Mouse (Mus musculus) stomach, postnatal 0 days (tissue): ENCODE results near the gene Fbxw7. TPM values are rescaled to one million over a fixed set of nuclear protein-coding genes. Genes with fewer than 3 reads are reported as not detected.

Experiments
- ATAC-seq: fragments of 200-750 bp; cut with Nextera tagmentation; 2 replicates; pipeline ENCODE4 v1.8.0; 2017; ENCODE audit not compliant: low FRiP score, low TSS enrichment
- DNase-seq: peaks from one replicate; pipeline ENCODE4 v3.0.0-alpha.2; 2016; ENCODE audit warnings: low spot score
- H3K27ac ChIP-seq: fragments of 300-500 bp; sonication (generic); replicated peaks from 2 replicates; pipeline ENCODE4 v1.5.1; 2014; ENCODE audit warnings: mild to moderate bottlenecking, control low read depth
- H3K27me3 ChIP-seq: fragments of 300-500 bp; sonication (generic); 2 replicates; pipeline ENCODE4 v1.6.1; 2014; ENCODE audit warnings: low read length; ENCODE audit not compliant: control insufficient read depth, insufficient read depth
- H3K36me3 ChIP-seq: fragments of 300-500 bp; sonication (generic); 2 replicates; pipeline ENCODE4 v1.6.1; 2014; ENCODE audit warnings: low read length, mixed read lengths; ENCODE audit not compliant: control insufficient read depth, insufficient read depth
- H3K4me1 ChIP-seq: fragments of 300-500 bp; sonication (generic); replicated peaks from 2 replicates; pipeline ENCODE4 v1.6.1; 2014; ENCODE audit warnings: antibody characterized with exemption; ENCODE audit not compliant: control insufficient read depth, insufficient read depth
- H3K4me2 ChIP-seq: fragments of 300-500 bp; sonication (generic); replicated peaks from 2 replicates; pipeline ENCODE4 v1.6.1; 2014; ENCODE audit warnings: low read depth, mild to moderate bottlenecking, control low read depth, moderate library complexity
- H3K4me3 ChIP-seq: fragments of 300-500 bp; sonication (generic); 2 replicates; pipeline ENCODE4 v1.5.1; 2014; ENCODE audit warnings: low read depth, low read length, control low read depth
- H3K9ac ChIP-seq: fragments of 300-500 bp; sonication (generic); 2 replicates; pipeline ENCODE4 v1.6.1; 2014; ENCODE audit warnings: mild to moderate bottlenecking, low read length, control low read depth, mixed read lengths
- H3K9me3 ChIP-seq: fragments of 300-500 bp; sonication (generic); 2 replicates; pipeline ENCODE4 v1.6.1; 2016; ENCODE audit warnings: low read length; ENCODE audit not compliant: control insufficient read depth
- CTCF ChIP-seq: IDR thresholded peaks from 2 replicates; pipeline ENCODE4 v1.5.1; 2016; ENCODE audit warnings: antibody characterized with exemption, low read depth, mild to moderate bottlenecking, moderate library complexity
- EP300 ChIP-seq: optimal IDR thresholded peaks from 2 replicates; pipeline ENCODE3; 2016; ENCODE audit warnings: antibody characterized with exemption
- WGBS: fragments of 180-500 bp; shearing (Covaris S2); extraction: QIAGEN DNeasy Blood & Tissue Kit; methylation state at CpG from one replicate; pipeline ENCODE4 v1.1.7; 2014; 5-methylcytosine and 5-hydroxymethylcytosine counted together
- polyA plus RNA-seq: library from polyadenylated mRNA; unstranded; fragments of >200 nt; fragmentation: Nextera tagmentation; extraction: Ambion mirVana; gene quantifications from 2 replicates; pipeline ENCODE4 v1.2.1, GENCODE M21; 2015

The Fbxw7 gene
- polyA plus RNA-seq, 1 experiment from 2014 or later: 7.4 TPM

- 70% methylated on average over 1 of the region's 1 CpGs for WGBS
- Histone ChIP-seq H3K9ac (no peak overlapping the region), H3K27me3 (no peaks in the 10 kb centered on the region), H3K4me2 (no peak overlapping the region), H3K4me3 (no peak overlapping the region), H3K4me1 (no peaks in the 10 kb centered on the region), H3K36me3 (no peaks in the 10 kb centered on the region), H3K27ac (no peak overlapping the region), H3K9me3 (no peaks in the 10 kb centered on the region)
- TF ChIP-seq CTCF (no peak), EP300 (no peak)
- ATAC-seq (no peak), DNase-seq (no peak)
These were observed 14.3 kb downstream of the Fbxw7 start for GRCm38 (mm10) chr3:84829366-84829765.

- Histone ChIP-seq H3K9ac (no peak overlapping the region), H3K4me1 (no peaks in the 10 kb centered on the region), H3K27me3 (no peaks in the 10 kb centered on the region), H3K4me2 (no peak overlapping the region), H3K36me3 (no peaks in the 10 kb centered on the region), H3K27ac (no peak overlapping the region), H3K4me3 (no peak overlapping the region), H3K9me3 (no peaks in the 10 kb centered on the region)
- ATAC-seq (no peak), DNase-seq (no peak)
- no peak for TF ChIP-seq CTCF
- no peak for TF ChIP-seq EP300
- WGBS: 53% methylated on average over 5 of the region's 5 CpGs
These were observed 21.0 kb downstream of the Fbxw7 start for GRCm38 (mm10) chr3:84836029-84836428.

DNA sequence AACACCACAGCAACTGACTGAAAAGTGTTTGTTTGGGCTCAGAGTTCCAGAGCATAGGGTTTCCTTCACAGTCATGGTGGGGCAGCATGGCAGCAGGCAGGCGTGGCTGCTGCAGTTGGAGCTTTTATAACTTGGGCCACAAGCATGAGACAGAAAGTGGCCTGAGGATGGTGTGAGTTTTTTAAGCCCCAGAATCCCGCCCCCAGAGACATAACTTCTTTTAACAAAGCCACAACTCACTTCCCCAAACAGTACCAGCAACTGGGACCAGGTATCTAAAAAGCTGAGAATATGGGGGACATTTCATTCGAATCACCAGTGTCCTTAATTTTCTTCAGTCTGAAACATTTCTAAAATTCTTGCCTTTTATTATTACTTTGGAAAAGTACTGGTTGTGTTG, 22.9 kb downstream of the Fbxw7 start:
- H3K9me3 ChIP-seq: no peaks in the 10 kb centered on the region
- H3K9ac ChIP-seq: no peak overlapping the region
- ATAC-seq (no peak), DNase-seq (no peak)
- H3K27me3 ChIP-seq: no peaks in the 10 kb centered on the region
- no peak overlapping the region for H3K4me2 ChIP-seq
- H3K4me3 ChIP-seq: no peak overlapping the region
- H3K4me1 ChIP-seq: no peaks in the 10 kb centered on the region
- no peak for TF ChIP-seq CTCF
- no peak for TF ChIP-seq EP300
- H3K27ac ChIP-seq: no peak overlapping the region
- 88% methylated on average over 3 of the region's 3 CpGs for WGBS
- no peaks in the 10 kb centered on the region for H3K36me3 ChIP-seq

GRCm38 (mm10) chr3:84839499-84839898, 24.4 kb downstream of the Fbxw7 start:
- no peaks in the 10 kb centered on the region for H3K9me3 ChIP-seq
- no peaks in the 10 kb centered on the region for H3K4me1 ChIP-seq
- H3K27ac ChIP-seq: no peak overlapping the region
- no peak for ATAC-seq
- DNase-seq: no peak
- H3K4me3 ChIP-seq: no peak overlapping the region
- H3K36me3 ChIP-seq: no peaks in the 10 kb centered on the region
- no peak overlapping the region for H3K9ac ChIP-seq
- no peaks in the 10 kb centered on the region for H3K27me3 ChIP-seq
- no peak for TF ChIP-seq CTCF
- TF ChIP-seq EP300: no peak
- 67% methylated on average over 5 of the region's 5 CpGs for WGBS
- H3K4me2 ChIP-seq: no peak overlapping the region

DNA sequence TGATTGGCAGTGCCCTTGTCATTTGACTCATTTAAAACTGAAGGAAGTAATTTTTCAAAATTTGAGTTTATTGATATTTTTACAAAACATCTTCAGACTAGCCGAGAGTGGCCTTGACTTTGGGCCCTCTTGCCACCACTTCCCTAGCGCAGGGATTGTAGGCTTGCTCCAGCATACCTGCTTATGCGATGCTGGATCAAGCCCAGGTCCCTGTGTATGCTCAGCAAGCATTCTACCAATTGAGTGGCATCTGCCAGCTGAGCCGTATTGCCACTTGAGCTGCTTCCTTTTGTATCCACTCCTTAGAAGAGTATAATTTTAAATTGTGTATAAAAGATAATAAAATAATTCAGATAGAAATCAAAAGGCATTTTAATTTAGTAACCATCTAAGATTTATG, 26.2 kb downstream of the Fbxw7 start:
- TF ChIP-seq EP300 (no peak), CTCF (no peak)
- no peak for ATAC-seq

GRCm38 (mm10) chr3:84842793-84843192, 27.7 kb downstream of the Fbxw7 start:
- 86% methylated on average over 2 of the region's 2 CpGs for WGBS

More for the DNA sequence above, 26.2 kb downstream of the Fbxw7 start:
- Histone ChIP-seq H3K9ac (no peak overlapping the region), H3K36me3 (no peaks in the 10 kb centered on the region), H3K27me3 (no peaks in the 10 kb centered on the region), H3K4me3 (no peak overlapping the region), H3K4me1 (no peaks in the 10 kb centered on the region), H3K9me3 (no peaks in the 10 kb centered on the region), H3K27ac (no peak overlapping the region), H3K4me2 (no peak overlapping the region)
- WGBS: 82% methylated on average over 4 of the region's 4 CpGs
- DNase-seq: no peak

More at GRCm38 (mm10) chr3:84842793-84843192, 27.7 kb downstream of the Fbxw7 start:
- H3K27me3 ChIP-seq: no peaks in the 10 kb centered on the region
- H3K9ac ChIP-seq: no peak overlapping the region
- no peaks in the 10 kb centered on the region for H3K36me3 ChIP-seq
- DNase-seq (no peak), ATAC-seq (no peak)
- H3K4me2 ChIP-seq: no peak overlapping the region
- H3K4me1 ChIP-seq: no peaks in the 10 kb centered on the region
- TF ChIP-seq EP300: no peak
- TF ChIP-seq CTCF: no peak
- H3K27ac ChIP-seq: no peak overlapping the region
- H3K4me3 ChIP-seq: no peak overlapping the region
- no peaks in the 10 kb centered on the region for H3K9me3 ChIP-seq
